Mouse (Mus musculus) myocyte (in vitro differentiated cells): ENCODE results near the gene Lrrc1.

ENCODE experiments used
- MAX ChIP-seq: IDR thresholded peaks from one replicate; pipeline ENCODE4 v1.6.1; 2011; ENCODE audit warnings: low read depth, mild to moderate bottlenecking, control low read depth
- MYOD1 ChIP-seq, 3 experiments: IDR thresholded peaks; one replicate each; pipeline ENCODE4 v1.6.1; 2011; ENCODE audit warnings: control low read depth in 2 of 3, low read depth in 2 of 3, mild to moderate bottlenecking in 2 of 3, moderate library complexity in 1 of 3; ENCODE audit not compliant: insufficient read length in 2 of 3, control insufficient read depth in 1 of 3
- MYOG ChIP-seq, 3 experiments: IDR thresholded peaks; one replicate each; pipeline ENCODE4 v1.6.1; 2011; ENCODE audit warnings: control low read depth in 2 of 3, low read depth in 2 of 3, mild to moderate bottlenecking in 2 of 3; ENCODE audit not compliant: insufficient read length in 2 of 3, control insufficient read depth in 1 of 3, insufficient read depth in 1 of 3
- POLR2A ChIP-seq: IDR thresholded peaks from one replicate; pipeline ENCODE4 v1.6.1; 2011; ENCODE audit warnings: low read depth, mild to moderate bottlenecking, control low read depth, moderate library complexity; ENCODE audit not compliant: insufficient read length
- POLR2AphosphoS2 ChIP-seq: IDR thresholded peaks from one replicate; pipeline ENCODE4 v1.6.1; 2011; ENCODE audit warnings: low read depth, control low read depth; ENCODE audit not compliant: insufficient read length
- USF1 ChIP-seq: IDR thresholded peaks from one replicate; pipeline ENCODE4 v1.6.1; 2011; ENCODE audit warnings: low read depth, mild to moderate bottlenecking, control low read depth, moderate library complexity

- TF ChIP-seq MYOG (IDR thresholded peaks at IDR 0.05; ENCODE audit: control insufficient read depth in 1 of 3, insufficient read depth in 1 of 3, insufficient read length in 2 of 3, low read depth in 2 of 3) (no peak), USF1 (no peak), POLR2A (no peak), POLR2AphosphoS2 (no peak), MYOD1 (IDR thresholded peaks at IDR 0.05; ENCODE audit: control insufficient read depth in 1 of 3, insufficient read length in 2 of 3, low read depth in 2 of 3) (no peak), MAX (no peak)
Observed at GRCm38 (mm10) chr9:77463195-77463594, 81.5 kb downstream of the Lrrc1 start.
